Mouse (Mus musculus): ENCODE results near the gene Shroom2.

Shroom2 gene

DNA sequence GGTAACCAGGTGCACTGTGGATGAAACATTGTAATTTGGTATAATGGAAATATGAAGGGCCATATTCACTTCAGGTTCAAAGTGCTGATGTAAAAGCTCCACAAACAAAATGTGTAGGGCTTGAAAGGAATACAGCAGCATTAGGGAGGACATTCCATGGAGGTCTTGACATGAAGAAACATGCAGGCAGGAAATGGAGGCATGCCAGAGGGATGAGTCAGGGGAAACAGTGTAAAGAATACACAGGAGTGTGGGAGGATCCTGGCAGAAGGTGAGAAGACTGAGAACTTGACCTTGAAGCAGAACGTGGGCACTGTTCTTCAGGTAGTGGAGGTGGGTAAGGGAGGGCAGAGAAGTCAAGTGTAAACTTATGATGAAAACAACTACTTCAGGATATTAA, 65.6 kb downstream of the Shroom2 start:
- DNase-seq (ENCODE audit: low spot score in 2 of 2): no peak

GRCm38 (mm10) chrX:152701679-152702078, 67.6 kb downstream of the Shroom2 start:
- DNase-seq (ENCODE audit: low spot score in 2 of 2): no peak

GRCm38 (mm10) chrX:152690788-152691291, 78.4 kb downstream of the Shroom2 start:
- no peak for DNase-seq (ENCODE audit: low spot score in 2 of 2)

GRCm38 (mm10) chrX:152679190-152679814, 90.0 kb downstream of the Shroom2 start:
- no peak for DNase-seq (ENCODE audit: low spot score in 2 of 2)

DNA sequence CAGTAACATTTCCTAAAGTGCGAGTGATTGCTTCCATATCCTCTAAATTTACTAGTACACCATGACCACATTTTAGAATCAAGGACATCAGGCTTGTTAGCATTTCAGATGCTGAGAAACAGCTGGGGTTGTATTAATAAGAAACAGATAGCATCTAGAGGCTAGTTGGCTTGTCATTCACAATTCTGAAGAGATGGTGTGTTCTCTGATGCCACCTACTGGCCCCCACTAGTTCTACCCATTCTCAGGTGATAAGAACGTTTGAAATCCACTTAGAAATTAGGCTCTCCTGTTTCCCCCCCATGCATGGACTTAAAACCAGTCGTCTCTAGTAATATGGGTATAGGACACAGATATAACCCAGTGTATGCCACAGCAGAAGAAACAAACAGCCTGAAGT, 92.9 kb downstream of the Shroom2 start:
- DNase-seq (ENCODE audit: low spot score in 2 of 2): no peak

- DNase-seq (ENCODE audit: low spot score in 2 of 2): no peak
Observed at GRCm38 (mm10) chrX:152673431-152673830, 95.8 kb downstream of the Shroom2 start.

DNA sequence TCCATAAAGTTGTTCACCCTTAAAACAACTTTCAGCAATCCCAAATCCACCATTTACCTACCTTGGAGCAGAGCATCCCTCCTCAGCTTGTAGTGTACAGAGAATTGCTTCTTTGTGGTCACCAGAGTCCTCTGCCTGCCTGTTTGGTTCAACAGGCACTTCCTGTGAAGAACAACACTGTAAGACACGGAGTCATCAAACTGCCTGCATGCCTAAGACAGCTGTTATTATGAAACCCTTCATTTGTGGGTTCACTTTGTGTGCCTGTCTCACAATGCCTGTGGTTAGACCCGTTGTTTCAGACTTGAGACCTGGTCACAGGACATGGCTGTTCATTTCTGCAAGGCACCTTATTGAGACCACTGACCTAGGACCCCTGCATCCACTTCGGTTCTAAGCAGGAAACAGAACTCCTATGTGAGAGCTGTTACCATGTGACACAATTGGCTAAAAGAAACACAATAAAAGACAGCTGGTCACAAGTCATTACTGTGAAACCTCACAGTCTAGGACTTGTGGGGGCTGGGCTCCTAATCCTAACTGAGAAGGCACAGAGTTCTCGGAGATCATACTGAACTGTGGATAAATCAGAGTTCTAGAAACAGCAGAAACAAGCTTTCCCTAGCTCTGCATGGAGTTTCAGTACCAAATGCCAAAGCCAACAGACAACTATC, 111.8 kb downstream of the Shroom2 start:
- DNase-seq (ENCODE audit: low spot score in 2 of 2): no peak

GRCm38 (mm10) chrX:152656609-152656939, 112.7 kb downstream of the Shroom2 start:
- no peak for DNase-seq (ENCODE audit: low spot score in 2 of 2)

DNA sequence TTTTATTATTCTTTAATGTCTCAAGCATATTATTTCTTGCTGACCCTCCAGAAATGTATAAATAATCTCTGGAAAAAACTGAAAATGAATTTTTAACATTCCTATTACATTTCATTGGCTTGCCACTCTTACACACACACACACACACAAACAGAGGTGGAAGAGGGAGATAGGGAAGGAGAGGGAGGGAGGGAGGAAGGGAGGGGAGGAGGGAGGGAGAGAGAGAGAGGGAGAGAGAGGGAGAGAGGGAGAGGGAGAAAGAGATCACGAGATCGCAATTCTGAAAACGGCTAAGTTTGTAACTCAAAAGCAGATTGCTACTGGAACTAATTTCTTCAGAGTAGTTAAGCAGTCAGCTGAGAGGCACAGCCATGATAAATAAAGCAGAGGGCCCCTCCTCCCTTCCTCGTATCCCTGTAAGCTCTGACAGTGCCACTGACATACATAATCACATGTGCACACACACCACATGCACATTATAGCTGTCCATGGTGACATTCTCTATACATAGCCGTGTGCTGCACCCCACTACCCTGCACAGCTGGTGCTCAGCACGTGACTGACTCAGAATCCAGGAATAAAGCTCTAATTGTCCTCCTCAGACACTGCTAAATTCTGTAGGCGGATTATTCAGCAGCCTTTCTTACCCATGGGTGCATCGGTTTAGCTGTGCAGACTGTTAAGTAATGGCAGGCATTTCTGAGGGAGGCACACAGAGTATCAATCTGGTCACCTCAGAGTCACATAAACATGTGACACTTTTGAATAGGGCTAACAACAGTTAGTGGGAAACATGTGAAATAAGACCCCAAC, 113.3 kb downstream of the Shroom2 start:
- no peak for DNase-seq (ENCODE audit: low spot score in 2 of 2)

DNA sequence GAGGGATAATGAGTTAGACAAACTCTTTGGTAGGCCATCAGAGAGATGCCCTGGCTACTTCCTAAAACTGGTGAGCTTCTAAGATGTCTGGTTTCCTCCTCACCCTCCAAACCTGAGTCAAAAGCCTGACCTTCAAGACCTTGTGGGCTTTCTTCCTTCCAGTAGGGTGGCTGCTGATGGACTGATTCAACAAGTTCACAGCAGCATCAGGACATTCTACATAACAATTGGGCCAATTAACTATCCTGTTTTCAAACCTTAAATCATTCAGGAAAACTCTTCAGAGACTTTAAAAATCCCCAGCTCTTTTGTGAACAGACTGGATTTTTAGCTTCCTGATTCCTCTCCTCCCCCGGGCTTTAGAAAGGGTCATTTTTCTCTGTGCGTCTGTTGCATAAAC, 116.6 kb downstream of the Shroom2 start:
- DNase-seq (ENCODE audit: low spot score in 2 of 2): no peak

GRCm38 (mm10) chrX:152644827-152645226, 124.4 kb downstream of the Shroom2 start:
- DNase-seq (ENCODE audit: low spot score in 2 of 2): no peak

DNA sequence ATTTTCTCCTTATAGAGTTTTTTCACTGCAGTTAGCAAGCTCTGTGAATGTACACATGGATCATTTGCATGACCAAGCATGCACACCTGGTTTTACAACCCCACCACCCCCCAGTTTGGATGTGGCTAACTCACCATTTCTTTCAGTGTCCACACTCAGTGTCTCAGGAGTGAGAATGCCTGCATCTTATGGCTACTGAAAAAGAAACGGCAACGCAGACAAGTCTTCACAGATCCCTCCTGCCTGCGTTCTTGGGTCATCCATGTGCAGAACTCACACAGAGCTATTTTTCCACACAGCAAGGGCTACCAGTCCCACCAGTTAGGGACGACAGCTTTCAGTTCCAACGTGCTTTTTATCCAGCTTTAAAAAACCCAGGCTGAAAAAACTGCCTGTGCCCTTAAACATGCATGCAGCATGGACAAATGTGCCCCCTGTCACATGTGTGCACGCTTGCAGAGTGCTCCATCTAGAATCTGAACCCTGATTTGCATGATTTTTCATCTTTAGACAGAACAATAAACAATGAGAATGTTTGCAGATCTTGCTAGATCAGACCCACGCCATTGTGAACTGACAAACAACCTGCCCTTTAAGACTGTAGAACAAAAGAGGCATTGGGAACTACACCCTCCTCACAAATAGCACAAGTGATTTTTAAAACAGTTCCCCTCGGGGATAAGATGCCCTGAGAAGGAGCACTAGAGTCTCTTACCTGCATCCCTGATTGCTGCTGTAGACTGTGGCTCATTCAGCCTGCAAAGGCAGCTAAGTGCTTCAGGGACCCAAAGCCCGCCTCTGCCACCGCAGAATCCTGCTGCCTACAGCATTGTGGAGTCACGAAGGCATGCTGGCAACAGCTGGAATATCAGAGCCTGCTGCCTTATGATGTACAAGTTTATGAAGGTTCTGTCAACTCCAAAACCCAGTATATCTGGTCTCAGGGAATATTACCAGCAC, 125.3 kb downstream of the Shroom2 start:
- DNase-seq (ENCODE audit: low spot score in 2 of 2): no peak

DNA sequence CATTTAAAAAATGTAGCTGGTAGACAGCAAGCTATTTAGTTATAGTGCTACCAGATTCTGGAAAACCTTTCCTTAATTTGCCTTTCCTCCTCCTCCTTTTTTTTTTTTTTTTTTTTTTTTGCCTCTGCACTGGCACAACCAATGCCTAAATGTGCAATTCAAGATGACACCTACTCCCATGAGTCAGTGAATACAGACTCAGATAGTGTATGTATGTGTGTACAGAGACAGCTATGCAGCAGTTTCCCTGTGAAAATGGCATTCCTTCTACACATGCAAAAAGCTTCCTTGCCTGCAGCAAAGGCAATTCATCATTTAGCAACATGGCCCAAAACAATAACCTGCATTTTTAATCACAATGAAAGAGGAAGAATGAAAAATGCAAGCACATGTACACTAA, 126.1 kb downstream of the Shroom2 start:
- DNase-seq (ENCODE audit: low spot score in 2 of 2): no peak

GRCm38 (mm10) chrX:152642627-152643026, 126.6 kb downstream of the Shroom2 start:
- DNase-seq (ENCODE audit: low spot score in 2 of 2): no peak

DNA sequence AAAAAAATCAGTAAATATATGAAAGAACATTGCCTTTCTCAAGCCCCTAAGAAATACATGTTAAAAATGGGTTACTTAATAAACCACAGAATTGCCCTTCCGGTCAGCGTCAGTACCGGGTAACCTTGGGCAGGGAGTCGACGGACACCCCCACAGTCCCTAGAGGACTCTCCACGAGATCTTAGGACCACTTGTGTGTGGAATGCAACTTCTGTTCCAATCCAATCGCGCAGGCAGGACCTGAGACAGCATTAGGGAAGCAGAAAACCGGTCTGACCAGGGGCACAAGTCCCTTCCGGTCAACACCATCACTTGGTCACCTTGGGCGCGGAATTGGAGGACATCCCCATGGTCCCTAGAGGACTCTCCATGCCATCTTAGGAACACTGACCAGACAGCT, 133.9 kb downstream of the Shroom2 start:
- no peak for DNase-seq (ENCODE audit: low spot score in 2 of 2)

GRCm38 (mm10) chrX:152621407-152621806, 147.9 kb downstream of the Shroom2 start:
- no peak for DNase-seq (ENCODE audit: low spot score in 2 of 2)

DNA sequence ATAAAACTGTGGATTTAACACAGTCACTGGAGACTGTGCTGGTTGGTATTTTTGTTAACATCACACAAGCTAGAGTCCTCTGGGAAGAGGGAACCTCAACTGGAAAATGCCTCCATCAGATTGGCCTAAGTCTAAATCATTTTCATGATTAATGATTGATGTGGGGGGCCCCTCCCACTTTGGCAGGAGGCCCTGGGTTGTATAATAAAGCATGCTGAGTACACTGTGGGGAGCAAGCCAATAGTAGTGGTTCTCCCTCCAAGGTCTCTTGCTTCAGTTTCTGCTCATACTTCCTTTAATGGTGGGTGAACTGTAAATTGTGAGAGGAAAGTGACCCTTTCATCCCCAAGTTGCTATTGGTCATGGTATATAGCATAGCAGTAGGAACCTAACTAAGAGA, 148.3 kb downstream of the Shroom2 start:
- DNase-seq (ENCODE audit: low spot score in 2 of 2): no peak

GRCm38 (mm10) chrX:152618464-152618863, 150.8 kb downstream of the Shroom2 start:
- no peak for DNase-seq (ENCODE audit: low spot score in 2 of 2)

- DNase-seq (ENCODE audit: low spot score in 2 of 2): no peak
Observed at GRCm38 (mm10) chrX:152563034-152563433, 206.2 kb downstream of the Shroom2 start, which contains the start of gene Cldn34a. TSS of gene Cldn34a (plus strand) at chrX:152563334.
